Comparison of ENCODE assay signal across 8 mouse cellular contexts in the genomic region with DNA sequence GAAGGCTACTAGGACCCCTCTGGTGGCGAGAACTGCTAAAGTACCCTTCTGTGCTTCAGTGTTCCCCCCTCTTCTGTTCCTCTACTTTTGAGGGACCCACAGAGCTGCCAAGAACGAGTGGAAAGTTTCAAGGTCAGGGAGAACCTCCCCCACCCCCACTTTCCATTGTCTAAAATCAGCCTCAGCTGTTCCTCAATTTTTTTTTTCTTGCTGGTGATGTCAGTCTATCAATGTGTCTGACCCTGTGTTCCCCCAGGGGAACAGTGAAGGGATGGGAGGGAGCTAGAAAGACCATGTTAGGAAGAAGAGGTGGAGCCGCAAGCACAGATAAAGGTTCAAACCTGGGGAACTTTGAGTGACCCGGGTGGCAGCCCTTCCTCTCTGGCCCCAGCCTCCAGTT. TPM values are rescaled to one million over a fixed set of nuclear protein-coding genes. Genes with fewer than 3 reads are reported as not detected.
DNase-seq lines count a peak whose midpoint lies in the region; ATAC-seq lines count a peak whose summit lies in the region.

A gene (plus strand): TSS at position 356 of the 400 bp plus-strand sequence.

- 0 out of 2 replicates have a peak, but pooled peaks have one; percentile 18 for ATAC-seq in common myeloid progenitor, adult 5-6 weeks (replicated peaks; ENCODE audit: low read depth, poor library complexity, severe bottlenecking)
- no peak for ATAC-seq in midbrain, embryonic 16.5 days

- no peaks in the 10 kb centered on the region for H3K9me3 ChIP-seq in heart, embryonic 10.5 days
- H3K9me3 ChIP-seq in midbrain, embryonic 16.5 days (replicated peaks; ENCODE audit: control insufficient read depth, low read length, poor library complexity, severe bottlenecking), result no peaks in the 10 kb centered on the region

- no peaks in the 10 kb centered on the region for H3K36me3 ChIP-seq in heart, embryonic 10.5 days
- no peaks in the 10 kb centered on the region for H3K36me3 ChIP-seq in midbrain, embryonic 16.5 days (ENCODE audit: control insufficient read depth, insufficient read depth, low read length)

- H3K4me3 ChIP-seq in heart, embryonic 10.5 days, result no peak within 1 kb of the TSS
- no peak within 1 kb of the TSS for H3K4me3 ChIP-seq in midbrain, embryonic 16.5 days (ENCODE audit: low read depth, low read length)

- H3K27me3 ChIP-seq in heart, embryonic 10.5 days (ENCODE audit: insufficient read depth, poor library complexity, severe bottlenecking), result no peaks in the 10 kb centered on the region
- no peaks in the 10 kb centered on the region for H3K27me3 ChIP-seq in midbrain, embryonic 16.5 days (ENCODE audit: control insufficient read depth, insufficient read depth, low read depth, low read length)

- H3K4me1 ChIP-seq in heart, embryonic 10.5 days, result peaks cover 22% of the 10 kb centered on the region
- no peaks in the 10 kb centered on the region for H3K4me1 ChIP-seq in midbrain, embryonic 16.5 days (ENCODE audit: control insufficient read depth, insufficient read depth, low read length)

- 57% methylated on average over 4 of the region's 4 CpGs for whole genome bisulfite sequencing in heart, embryonic 10.5 days
- 73% methylated on average over 4 of the region's 4 CpGs for WGBS in midbrain, embryonic 16.5 days

- no peak within 1 kb of the TSS for H3K27ac ChIP-seq in heart, embryonic 10.5 days
- no peak within 1 kb of the TSS for H3K27ac ChIP-seq in midbrain, embryonic 16.5 days (ENCODE audit: low read length)

- H3K9ac ChIP-seq in midbrain, embryonic 16.5 days (ENCODE audit: low read depth, low read length), result no peak within 1 kb of the TSS

- H3K4me2 ChIP-seq in midbrain, embryonic 16.5 days (ENCODE audit: low read length), result no peak within 1 kb of the TSS

- no peak for DNase-seq in left cerebral cortex, adult 18-20 months (ENCODE audit: low spot score in 2 of 2)
- DNase-seq in left cerebral cortex, adult 11 months (ENCODE audit: low spot score), result no peak
- peak; percentile 61 for DNase-seq in heart, embryonic 10.5 days (ENCODE audit: low spot score)
- no peak for DNase-seq in layer of hippocampus, postnatal 36 days
- no peak for DNase-seq in spleen, postnatal 36 days (ENCODE audit: low spot score in 2 of 2)
- no peak for DNase-seq in spleen, adult 18-20 months

RNA-seq across cellular contexts. Expression of the gene that starts here (rescaled TPM):
- 100 to 1,000 TPM; 183 to 206 TPM for total RNA-seq in left cerebral cortex, adult 18-20 months (2021)
- 718 and 782 TPM in 2 replicates for total RNA-seq in common myeloid progenitor, adult 5-6 weeks (2017)
- 391 and 489 TPM in 2 replicates for polyA plus RNA-seq in heart, embryonic 10.5 days (2016; fragmentation: Nextera tagmentation; extraction: Ambion mirVana)
- 100 to 1,000 TPM; 181 to 182 TPM for total RNA-seq in layer of hippocampus, postnatal 36 days (2021)
- polyA plus RNA-seq in midbrain, embryonic 16.5 days (2015; fragmentation: Nextera tagmentation; extraction: Ambion mirVana), result 377 and 415 TPM in 2 replicates
